Mouse (Mus musculus): ENCODE results near the gene Olfr1148.

The Olfr1148 gene

GRCm38 (mm10) chr2:87830233-87830632 is at the start of gene Olfr1148:
Gene Olfr1148 (plus strand): TSS chr2:87830533.
- DNase-seq: no peak

GRCm38 (mm10) chr2:87800292-87800691 is 30.0 kb upstream of the Olfr1148 start, which contains the start of gene Olfr1143:
Gene Olfr1143 (plus strand): TSS chr2:87800592.
- no peak for DNase-seq

DNA sequence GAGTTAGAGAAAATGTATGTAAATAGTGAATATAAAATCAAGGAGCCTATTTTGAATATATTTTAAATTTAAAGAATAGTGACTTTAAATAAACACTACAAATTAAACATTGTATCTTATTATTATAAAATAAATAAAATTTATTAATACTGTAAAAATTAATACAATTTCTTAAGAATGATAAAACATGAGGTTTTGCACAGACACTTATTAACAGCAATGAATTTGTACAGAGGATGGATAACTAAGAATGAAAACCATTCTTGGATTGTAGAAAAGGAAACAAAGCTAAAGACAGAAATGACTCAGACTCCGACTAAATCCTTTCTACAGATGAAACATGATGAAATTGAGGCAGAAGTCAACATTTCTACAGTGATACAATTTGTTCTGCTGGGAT is 20.8 kb upstream of the Olfr1148 start, which contains the start of gene Olfr1145:
TSS of gene Olfr1145 (plus strand) at position 301 of the 400 bp plus-strand sequence.
- no peak for DNase-seq

- DNase-seq: no peak
Observed at GRCm38 (mm10) chr2:87843693-87844092, 13.4 kb downstream of the Olfr1148 start, which contains the start of gene Olfr1150-ps1. Gene Olfr1150-ps1 (plus strand): TSS chr2:87843993.

DNA sequence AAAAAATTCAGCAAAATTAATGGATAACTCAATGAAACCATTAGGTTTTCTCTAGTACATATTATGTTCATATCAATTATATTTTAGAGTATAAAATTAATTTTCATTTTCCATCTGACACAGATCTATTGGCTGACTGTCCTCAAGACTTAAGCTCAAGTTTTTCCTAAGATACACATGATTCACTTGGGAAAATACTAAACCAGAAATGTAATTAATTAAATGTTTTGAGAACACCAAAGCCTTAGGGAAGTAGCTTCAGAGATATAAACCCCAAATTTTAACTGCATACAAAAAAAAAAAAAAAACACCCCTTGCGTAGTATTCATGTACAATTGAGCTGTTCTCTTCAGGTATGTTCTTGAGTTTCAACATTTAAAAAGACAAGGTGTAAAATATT is 25.2 kb downstream of the Olfr1148 start, which contains the start of gene Olfr1151:
TSS of gene Olfr1151 (plus strand) at position 301 of the 400 bp plus-strand sequence.
- no peak for DNase-seq

- no peak for DNase-seq
Observed at GRCm38 (mm10) chr2:87866192-87866591, 35.9 kb downstream of the Olfr1148 start, which contains the start of gene Olfr1152. Gene Olfr1152 (plus strand): TSS chr2:87866492.
